Mouse (Mus musculus): ENCODE data around the gene Gnat1.

- no peak for TF ChIP-seq CTCF (conservative IDR thresholded peaks at IDR 0.05; ENCODE audit: low read length)
- no peak for TF ChIP-seq NANOG (IDR thresholded peaks at IDR 0.05; ENCODE audit: borderline replicate concordance, low read length)
Observed at GRCm38 (mm10) chr9:107628721-107629410, 50.6 kb downstream of the Gnat1 start.

All from E14TG2a.4 (cell line).